Mouse (Mus musculus) limb, embryonic 14.5 days (tissue): ENCODE data around the gene Son. TPM values are rescaled to one million over a fixed set of nuclear protein-coding genes. Genes with fewer than 3 reads are reported as not detected.

ENCODE experiments used
- ATAC-seq: fragments of 200-750 bp; cut with Nextera tagmentation; 2 replicates; pipeline ENCODE4 v1.8.0; 2017; ENCODE audit warnings: low read depth, moderate number of reproducible peaks, moderate TSS enrichment; ENCODE audit not compliant: low FRiP score
- DNase-seq: peaks from one replicate; pipeline ENCODE4 v3.0.0-alpha.2; 2015; ENCODE audit warnings: low spot score
- H3K27ac ChIP-seq: fragments of 300-500 bp; sonication (generic); replicated peaks from 2 replicates; pipeline ENCODE4 v1.5.1; 2014; ENCODE audit warnings: low read depth, mild to moderate bottlenecking, low read length, moderate library complexity, mixed read lengths
- H3K27me3 ChIP-seq: fragments of 300-500 bp; sonication (generic); 2 replicates; pipeline ENCODE4 v1.6.1; 2014; ENCODE audit warnings: low read length, mixed read lengths; ENCODE audit not compliant: control insufficient read depth, insufficient read depth
- H3K36me3 ChIP-seq: fragments of 300-500 bp; sonication (generic); 2 replicates; pipeline ENCODE4 v1.6.1; 2014; ENCODE audit warnings: mild to moderate bottlenecking, low read length, moderate library complexity, mixed read lengths; ENCODE audit not compliant: control insufficient read depth, insufficient read depth
- H3K4me1 ChIP-seq: fragments of 300-500 bp; sonication (generic); 2 replicates; pipeline ENCODE4 v1.6.1; 2014; ENCODE audit warnings: antibody characterized with exemption, low read length, mixed read lengths; ENCODE audit not compliant: control insufficient read depth, insufficient read depth
- H3K4me2 ChIP-seq: fragments of 300-500 bp; sonication (generic); replicated peaks from 2 replicates; pipeline ENCODE4 v1.6.1; 2014; ENCODE audit warnings: low read depth, mild to moderate bottlenecking, low read length, moderate library complexity; ENCODE audit not compliant: severe bottlenecking
- H3K4me3 ChIP-seq: fragments of 300-500 bp; sonication (generic); replicated peaks from 2 replicates; pipeline ENCODE4 v1.5.1; 2014; ENCODE audit warnings: low read length
- H3K9ac ChIP-seq: fragments of 300-500 bp; sonication (generic); 2 replicates; pipeline ENCODE4 v1.6.1; 2014; ENCODE audit warnings: mild to moderate bottlenecking, low read depth, low read length, moderate library complexity; ENCODE audit not compliant: severe bottlenecking
- H3K9me3 ChIP-seq: fragments of 300-500 bp; sonication (generic); 2 replicates; pipeline ENCODE4 v1.6.1; 2016; ENCODE audit warnings: low read length; ENCODE audit not compliant: control insufficient read depth
- POLR2A ChIP-seq: fragments of 200-500 bp; IDR thresholded peaks from 2 replicates; pipeline ENCODE4 v1.8.0; 2012; ENCODE audit warnings: inconsistent platforms, mild to moderate bottlenecking, moderate library complexity, borderline replicate concordance; ENCODE audit not compliant: insufficient read depth, insufficient read length; ENCODE audit errors: extremely low read depth
- WGBS: fragments of 180-500 bp; shearing (Covaris S2); extraction: QIAGEN DNeasy Blood & Tissue Kit; methylation state at CpG from one replicate; pipeline ENCODE4 v1.1.7; 2014; 5-methylcytosine and 5-hydroxymethylcytosine counted together
- polyA plus RNA-seq, 2 experiments: library from polyadenylated mRNA; depleted of rRNA in 1 of 2; stranded (reverse) in 1 of 2; unstranded in 1 of 2; fragments of >200 nt; fragmentation: Nextera tagmentation in 1 of 2; extraction: Ambion mirVana in 1 of 2; gene quantifications; 2 replicates each; pipeline versions ENCODE4 v1.2.1 to v1.2.3; 2012 to 2014

Son gene
- polyA plus RNA-seq, 2 experiments = 180 to 354 TPM

DNA sequence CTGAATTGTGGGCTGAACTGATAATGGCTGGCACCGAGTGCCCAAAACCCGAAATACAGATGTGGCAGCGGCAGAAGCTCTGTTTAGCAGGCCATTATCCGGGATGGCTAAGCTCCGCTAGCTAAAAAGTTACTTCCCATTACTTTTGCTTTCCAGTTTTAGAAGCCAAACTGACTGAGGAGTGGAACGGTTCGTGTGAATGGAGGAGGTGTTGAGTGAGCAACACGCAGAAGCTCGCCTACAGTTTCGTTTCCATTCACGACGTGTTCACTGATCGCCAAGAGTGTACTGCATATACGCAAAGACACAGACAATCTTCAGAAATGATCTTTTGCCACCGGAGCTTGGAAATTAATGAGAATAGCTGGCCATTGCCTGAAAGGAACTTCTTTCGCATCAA is 15.0 kb downstream of the Son start:
- no peak for ATAC-seq
- 94% methylated on average over 16 of the region's 16 CpGs for WGBS

DNA sequence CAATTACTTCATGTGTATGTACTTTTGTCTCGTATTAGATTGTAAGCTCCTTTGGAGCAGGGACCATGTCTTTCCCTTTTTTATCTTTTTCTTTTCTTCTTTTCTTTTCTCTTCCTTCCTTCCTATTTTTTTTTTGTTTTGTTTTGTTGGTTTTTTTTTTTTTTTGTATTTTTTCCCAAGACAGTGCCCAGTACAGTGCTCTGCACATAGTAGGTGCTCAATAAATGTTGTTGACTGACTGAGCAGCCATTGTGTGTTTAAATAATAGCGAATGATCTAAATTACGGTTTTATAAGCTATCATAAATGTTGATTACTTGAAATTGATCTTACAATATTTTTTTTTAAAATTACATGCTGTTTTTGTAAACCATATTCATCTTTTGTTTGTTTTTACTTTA is 16.5 kb downstream of the Son start:
- H3K27ac ChIP-seq = no peak overlapping the region

More for the DNA sequence above, 15.0 kb downstream of the Son start:
- Histone ChIP-seq H3K4me3 (no peak overlapping the region), H3K27me3 (no peaks in the 10 kb centered on the region), H3K4me2 (no peak overlapping the region), H3K27ac (0 out of 2 replicates have a peak overlapping the region, but pooled peaks have one; percentile 13), H3K9ac (no peak overlapping the region), H3K9me3 (no peaks in the 10 kb centered on the region), H3K4me1 (no peaks in the 10 kb centered on the region), H3K36me3 (peaks cover 98% of the 10 kb centered on the region)
- DNase-seq = no peak
- no peak for TF ChIP-seq POLR2A

DNA sequence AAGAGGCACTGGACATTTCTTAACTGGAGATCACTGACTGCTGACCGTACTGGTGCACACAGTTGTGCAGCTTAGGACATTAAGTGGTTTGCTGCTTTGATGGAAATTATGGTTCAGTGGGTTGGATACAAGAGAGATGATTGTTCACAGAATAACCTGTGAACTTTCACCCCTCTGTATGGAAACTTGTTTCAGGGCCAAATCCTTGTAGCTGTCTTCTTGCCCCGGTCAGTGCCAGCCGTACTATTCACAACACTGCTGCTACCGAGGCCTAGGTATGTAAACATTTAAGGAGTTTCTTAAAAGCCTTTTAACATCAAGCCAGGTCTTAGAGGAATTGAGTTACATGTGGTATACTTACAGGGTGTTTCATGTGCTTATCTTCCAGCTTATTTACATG is 27.2 kb downstream of the Son start:
- H3K4me2 ChIP-seq = no peak overlapping the region
- ATAC-seq (no peak), DNase-seq (no peak)
- no peak for TF ChIP-seq POLR2A
- H3K4me1 ChIP-seq = no peaks in the 10 kb centered on the region
- H3K9ac ChIP-seq = no peak overlapping the region
- WGBS = 82% methylated on average over 4 of the region's 4 CpGs
- no peaks in the 10 kb centered on the region for H3K9me3 ChIP-seq
- no peak overlapping the region for H3K4me3 ChIP-seq
- H3K27ac ChIP-seq = no peak overlapping the region
- H3K36me3 ChIP-seq = peaks cover 91% of the 10 kb centered on the region
- no peaks in the 10 kb centered on the region for H3K27me3 ChIP-seq

More for the DNA sequence above, 16.5 kb downstream of the Son start:
- ATAC-seq = no peak
- H3K4me2 ChIP-seq = no peak overlapping the region
- no peak for DNase-seq
- H3K27me3 ChIP-seq = no peaks in the 10 kb centered on the region
- TF ChIP-seq POLR2A = no peak
- 95% methylated on average over 3 of the region's 3 CpGs for WGBS
- no peaks in the 10 kb centered on the region for H3K9me3 ChIP-seq
- no peaks in the 10 kb centered on the region for H3K4me1 ChIP-seq
- no peak overlapping the region for H3K4me3 ChIP-seq
- no peak overlapping the region for H3K9ac ChIP-seq
- peaks cover 95% of the 10 kb centered on the region for H3K36me3 ChIP-seq

DNA sequence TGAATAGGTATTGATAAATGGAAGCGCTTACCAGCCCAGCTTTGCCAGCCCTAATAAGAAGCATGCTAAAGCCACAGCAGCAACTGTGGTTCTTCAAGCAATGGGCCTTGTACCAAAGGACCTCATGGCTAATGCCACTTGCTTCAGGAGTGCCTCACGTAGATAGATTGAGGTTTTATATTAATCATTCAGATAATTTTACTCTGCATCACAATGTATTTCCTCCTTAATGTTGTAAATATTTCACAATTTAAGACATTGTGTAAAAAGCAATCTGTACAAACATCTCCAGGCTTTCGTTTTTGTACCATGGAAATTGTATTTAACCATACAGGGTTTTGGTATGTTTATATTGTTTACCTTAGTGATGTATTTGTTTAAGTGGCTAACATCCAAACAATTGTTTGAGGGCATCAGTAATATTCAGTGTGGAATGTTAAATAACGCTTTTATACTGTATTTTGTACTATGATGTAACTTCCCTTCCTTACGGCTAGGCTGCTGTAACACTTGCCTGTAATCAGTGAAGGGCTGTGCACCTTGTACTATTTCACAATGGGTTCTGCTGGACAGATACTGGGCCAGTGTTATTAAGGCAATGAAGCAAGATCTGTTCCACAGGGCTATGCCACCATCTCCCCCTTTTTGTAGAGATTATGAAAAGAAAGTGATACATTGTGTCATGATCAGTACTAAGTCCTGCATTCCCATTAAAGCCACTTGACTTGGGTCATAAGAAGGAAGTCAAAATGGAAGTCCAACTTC is 31.0 kb downstream of the Son start:
- H3K4me2 ChIP-seq = no peak overlapping the region
- no peaks in the 10 kb centered on the region for H3K4me1 ChIP-seq
- no peak overlapping the region for H3K4me3 ChIP-seq
- peaks cover 81% of the 10 kb centered on the region for H3K36me3 ChIP-seq
- no peak for TF ChIP-seq POLR2A
- H3K9ac ChIP-seq = no peak overlapping the region
- no peak overlapping the region for H3K27ac ChIP-seq
- ATAC-seq (no peak), DNase-seq (no peak)
- WGBS = 89% methylated on average over 5 of the region's 5 CpGs
- H3K9me3 ChIP-seq = no peaks in the 10 kb centered on the region
- H3K27me3 ChIP-seq = no peaks in the 10 kb centered on the region

DNA sequence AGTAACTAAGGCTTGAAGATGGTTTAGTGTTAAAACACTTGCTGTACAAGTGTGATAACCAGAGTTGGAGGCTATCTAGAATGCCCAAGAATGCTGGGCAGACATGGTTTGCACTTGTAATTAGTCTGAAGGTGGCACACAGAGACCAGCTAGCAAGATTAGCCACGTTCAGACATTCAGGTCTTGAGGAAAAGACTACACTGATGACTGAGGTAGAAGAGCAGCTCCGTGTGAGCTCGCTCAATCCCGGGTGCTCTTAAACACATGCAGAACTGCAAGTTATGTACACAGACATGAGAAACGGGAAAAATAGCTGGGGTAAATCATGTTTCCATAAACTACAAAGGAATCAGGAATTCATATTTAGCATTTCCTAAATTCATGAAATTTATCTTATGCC is 33.4 kb downstream of the Son start:
- WGBS = 83% methylated on average over 5 of the region's 5 CpGs
- peaks cover 75% of the 10 kb centered on the region for H3K36me3 ChIP-seq

More for the DNA sequence above, 33.4 kb downstream of the Son start:
- H3K27me3 ChIP-seq = no peaks in the 10 kb centered on the region
- no peaks in the 10 kb centered on the region for H3K4me1 ChIP-seq
- DNase-seq (no peak), ATAC-seq (no peak)
- H3K4me2 ChIP-seq = no peak overlapping the region
- H3K4me3 ChIP-seq = no peak overlapping the region
- TF ChIP-seq POLR2A = no peak
- H3K9ac ChIP-seq = no peak overlapping the region
- no peaks in the 10 kb centered on the region for H3K9me3 ChIP-seq
- no peak overlapping the region for H3K27ac ChIP-seq
